Mouse (Mus musculus): ENCODE results near the gene Bcl6.

Gene Bcl6

GRCm38 (mm10) chr16:23988466-23989208, at the start of gene Bcl6, which contains the start of gene Gm37419:
Gene Bcl6, minus strand, starts transcription at chr16:23988852.
Gene Gm37419, plus strand, starts transcription at chr16:23988482.
- peak; percentile 90 for DNase-seq (ENCODE audit: low spot score)

DNA sequence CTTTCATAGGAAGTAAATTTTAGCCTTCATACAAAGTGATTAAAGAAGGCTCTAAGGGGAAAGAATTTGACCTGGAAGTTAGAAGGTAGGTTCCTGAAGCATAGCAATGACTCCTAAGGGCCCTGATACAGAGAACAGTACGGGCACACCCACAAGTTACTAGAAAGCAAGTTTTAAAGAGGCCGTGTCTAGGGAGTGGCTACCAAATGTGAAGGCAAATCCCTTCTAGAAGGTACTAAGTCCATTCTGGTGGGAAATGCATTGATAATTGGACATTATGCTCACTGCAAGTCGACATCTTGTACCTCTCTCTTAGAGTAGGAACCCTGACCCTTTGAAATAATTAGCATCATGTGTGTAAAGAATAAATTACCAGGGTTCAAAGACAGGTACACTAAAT, 47.7 kb upstream of the Bcl6 start:
- DNase-seq (ENCODE audit: low spot score), result no peak

- no peak for DNase-seq (ENCODE audit: low spot score)
These were observed 47.1 kb upstream of the Bcl6 start for GRCm38 (mm10) chr16:24035767-24036166.

DNA sequence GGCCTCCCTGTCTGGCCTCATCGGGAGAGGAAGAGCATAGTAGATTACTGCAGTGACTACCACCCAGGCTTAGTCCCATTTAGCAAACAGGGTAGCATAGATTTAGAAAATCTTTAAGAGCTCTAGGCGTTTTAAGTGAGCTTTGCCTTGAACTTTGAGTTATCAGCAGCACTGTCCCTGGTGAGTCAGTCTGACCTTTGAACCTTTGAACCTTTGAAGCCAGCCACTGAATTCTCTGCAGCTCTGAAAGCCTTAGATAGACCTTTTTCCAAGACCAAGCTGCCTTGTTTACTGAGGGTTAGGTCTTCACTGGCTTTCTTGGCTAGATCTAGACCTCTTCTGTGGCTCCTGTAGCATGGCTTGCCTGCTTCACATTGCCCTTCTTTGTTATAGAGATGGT, 45.8 kb upstream of the Bcl6 start:
- no peak for DNase-seq (ENCODE audit: low spot score)

- no peak for DNase-seq (ENCODE audit: low spot score)
These were observed 44.6 kb upstream of the Bcl6 start for GRCm38 (mm10) chr16:24033259-24033658.

- DNase-seq (ENCODE audit: low spot score), result no peak
These were observed 41.5 kb upstream of the Bcl6 start for GRCm38 (mm10) chr16:24029965-24030672.

DNA sequence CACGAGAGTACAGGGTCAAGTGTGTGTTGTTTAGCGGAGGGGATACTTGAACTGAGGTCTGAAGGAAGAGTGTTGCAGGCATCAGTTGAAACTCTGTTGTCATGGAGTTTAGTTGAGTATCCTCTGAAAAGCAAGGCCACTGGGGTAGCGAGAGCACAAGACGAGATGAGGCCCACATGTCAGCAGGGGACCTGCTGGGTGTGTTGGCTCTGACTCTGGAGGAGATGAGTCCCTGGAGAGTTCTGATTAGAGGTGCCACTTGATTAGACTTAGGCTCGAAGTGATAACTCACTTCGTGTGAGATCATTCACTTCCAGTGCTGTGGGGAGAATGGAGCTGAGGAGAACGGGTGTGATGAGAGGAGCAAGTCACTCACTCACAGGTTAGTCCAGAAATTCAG, 36.8 kb upstream of the Bcl6 start:
- DNase-seq (ENCODE audit: low spot score), result no peak

DNA sequence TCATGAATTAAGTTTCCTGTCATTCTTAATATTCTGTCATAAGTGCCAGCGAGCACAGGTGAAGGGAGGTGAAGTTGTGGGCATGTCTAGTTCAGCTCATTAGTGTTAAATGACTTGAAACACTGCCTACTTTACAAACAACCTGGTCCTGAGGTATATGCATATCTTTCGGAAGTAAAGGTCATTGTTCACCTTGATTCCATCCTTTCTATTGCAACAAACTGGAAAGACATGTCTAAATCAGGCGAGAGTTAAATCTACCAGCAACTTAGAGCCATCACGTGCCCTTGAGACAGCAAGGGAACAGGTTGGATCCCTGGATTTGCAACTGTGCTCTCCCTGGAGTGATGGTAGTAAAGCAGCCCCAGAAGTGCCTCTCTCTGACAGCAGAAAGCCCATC, 34.0 kb upstream of the Bcl6 start:
- no peak for DNase-seq (ENCODE audit: low spot score)

GRCm38 (mm10) chr16:24021722-24022121, 33.1 kb upstream of the Bcl6 start:
- no peak for DNase-seq (ENCODE audit: low spot score)

DNA sequence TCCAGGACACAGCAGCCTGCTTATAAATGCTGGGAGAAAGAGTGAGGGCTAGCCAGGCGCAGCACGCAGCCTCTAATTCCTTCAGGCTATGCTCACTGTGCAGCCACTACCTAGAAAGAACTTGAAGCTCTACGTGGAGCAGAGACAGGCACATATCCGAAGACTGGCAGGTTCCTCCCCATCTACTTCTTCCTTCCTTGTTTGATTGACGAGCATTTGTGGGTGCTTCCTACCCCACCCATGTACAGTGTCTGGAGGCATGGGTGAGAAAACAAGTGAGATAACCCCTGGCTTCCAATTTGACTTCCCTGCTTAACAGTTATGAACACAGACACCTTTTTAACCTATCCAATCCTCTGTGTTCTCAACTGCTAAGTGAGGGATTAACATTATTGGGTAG, 28.1 kb upstream of the Bcl6 start:
- no peak for DNase-seq (ENCODE audit: low spot score)

- DNase-seq (ENCODE audit: low spot score), result no peak
These were observed 27.6 kb upstream of the Bcl6 start for GRCm38 (mm10) chr16:24016273-24016672.

- DNase-seq (ENCODE audit: low spot score), result no peak
These were observed 25.7 kb upstream of the Bcl6 start for GRCm38 (mm10) chr16:24014378-24014777.

DNA sequence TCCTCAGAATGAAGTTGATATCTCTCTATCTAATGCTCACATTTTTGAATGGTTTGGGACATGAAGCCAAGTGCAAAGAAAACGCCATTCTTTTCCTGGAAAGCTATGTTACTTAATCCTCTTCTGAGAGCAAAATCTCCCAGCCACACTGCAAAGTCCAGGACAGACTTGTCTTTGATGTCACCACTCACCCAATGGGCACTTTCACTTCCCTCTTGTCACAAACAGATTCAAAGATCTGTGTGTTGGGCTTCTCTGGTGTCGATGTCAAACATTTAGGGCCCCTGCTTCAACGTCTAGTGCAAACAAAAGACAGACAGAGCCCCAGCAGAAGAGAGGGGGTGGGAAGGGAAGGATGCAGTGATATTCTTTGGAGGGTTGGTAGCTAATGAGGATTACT, 23.4 kb upstream of the Bcl6 start:
- no peak for DNase-seq (ENCODE audit: low spot score)

- DNase-seq (ENCODE audit: low spot score), result no peak
These were observed 22.7 kb upstream of the Bcl6 start for GRCm38 (mm10) chr16:24011306-24011705.

DNA sequence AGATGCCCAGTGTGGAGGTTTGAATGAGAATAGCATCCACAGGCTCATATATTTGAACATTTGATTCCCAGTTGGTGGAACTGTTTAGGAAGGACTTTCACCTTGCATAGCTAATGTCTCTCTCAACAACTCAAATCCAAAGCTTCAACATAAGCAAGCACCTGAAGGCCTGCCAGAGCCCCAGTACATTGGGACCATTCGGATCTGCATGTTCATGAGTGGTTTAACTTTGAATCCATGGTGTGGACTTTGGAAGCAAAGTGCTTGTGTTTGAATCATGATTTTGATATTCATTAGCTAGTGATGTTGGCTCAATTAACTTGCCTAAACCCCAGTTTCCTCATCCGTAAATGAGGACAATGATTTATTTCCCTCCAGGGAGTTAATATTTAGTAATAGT, 21.2 kb upstream of the Bcl6 start:
- DNase-seq (ENCODE audit: low spot score), result no peak

- DNase-seq (ENCODE audit: low spot score), result no peak
These were observed 17.3 kb upstream of the Bcl6 start for GRCm38 (mm10) chr16:24005928-24006327.

DNA sequence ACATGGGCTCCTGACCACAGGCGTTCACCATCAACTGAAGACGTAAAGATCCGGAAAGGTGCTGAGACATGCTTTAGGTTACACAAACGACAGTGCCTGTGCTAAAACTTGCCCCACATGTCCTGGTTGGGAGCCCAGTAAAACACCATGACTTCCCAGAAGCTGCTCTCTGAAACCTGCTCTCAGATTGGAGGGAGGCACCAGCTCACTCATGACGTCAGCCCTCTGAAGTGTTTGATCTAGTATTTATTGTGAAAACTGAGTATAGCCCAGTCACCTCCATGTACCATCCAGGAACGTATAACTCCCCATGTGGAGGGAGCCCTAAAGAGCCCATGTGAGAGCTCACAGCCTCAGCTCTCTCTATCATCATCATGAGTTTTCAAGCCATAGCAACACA, 9.3 kb upstream of the Bcl6 start:
- DNase-seq (ENCODE audit: low spot score), result no peak

GRCm38 (mm10) chr16:23997228-23997627, 8.6 kb upstream of the Bcl6 start:
- no peak for DNase-seq (ENCODE audit: low spot score)

DNA sequence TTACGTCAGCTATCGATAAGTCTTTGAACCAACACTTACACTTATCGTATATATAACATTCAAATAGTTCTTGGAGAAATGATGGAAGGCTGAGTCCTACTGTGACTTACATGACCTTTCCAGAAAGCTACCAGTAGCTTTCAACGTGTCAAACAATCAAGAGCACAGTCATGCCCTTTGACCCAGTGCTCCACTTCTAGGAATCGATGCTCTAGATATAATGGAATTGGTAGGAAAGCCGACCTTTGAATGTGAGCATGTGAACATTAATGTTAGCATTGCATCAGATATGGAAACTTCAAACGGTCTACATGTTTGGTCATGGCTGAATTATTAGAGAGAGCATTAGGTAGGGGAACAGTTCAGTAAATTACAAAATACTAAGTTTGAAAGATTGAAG, 7.7 kb upstream of the Bcl6 start:
- no peak for DNase-seq (ENCODE audit: low spot score)

DNA sequence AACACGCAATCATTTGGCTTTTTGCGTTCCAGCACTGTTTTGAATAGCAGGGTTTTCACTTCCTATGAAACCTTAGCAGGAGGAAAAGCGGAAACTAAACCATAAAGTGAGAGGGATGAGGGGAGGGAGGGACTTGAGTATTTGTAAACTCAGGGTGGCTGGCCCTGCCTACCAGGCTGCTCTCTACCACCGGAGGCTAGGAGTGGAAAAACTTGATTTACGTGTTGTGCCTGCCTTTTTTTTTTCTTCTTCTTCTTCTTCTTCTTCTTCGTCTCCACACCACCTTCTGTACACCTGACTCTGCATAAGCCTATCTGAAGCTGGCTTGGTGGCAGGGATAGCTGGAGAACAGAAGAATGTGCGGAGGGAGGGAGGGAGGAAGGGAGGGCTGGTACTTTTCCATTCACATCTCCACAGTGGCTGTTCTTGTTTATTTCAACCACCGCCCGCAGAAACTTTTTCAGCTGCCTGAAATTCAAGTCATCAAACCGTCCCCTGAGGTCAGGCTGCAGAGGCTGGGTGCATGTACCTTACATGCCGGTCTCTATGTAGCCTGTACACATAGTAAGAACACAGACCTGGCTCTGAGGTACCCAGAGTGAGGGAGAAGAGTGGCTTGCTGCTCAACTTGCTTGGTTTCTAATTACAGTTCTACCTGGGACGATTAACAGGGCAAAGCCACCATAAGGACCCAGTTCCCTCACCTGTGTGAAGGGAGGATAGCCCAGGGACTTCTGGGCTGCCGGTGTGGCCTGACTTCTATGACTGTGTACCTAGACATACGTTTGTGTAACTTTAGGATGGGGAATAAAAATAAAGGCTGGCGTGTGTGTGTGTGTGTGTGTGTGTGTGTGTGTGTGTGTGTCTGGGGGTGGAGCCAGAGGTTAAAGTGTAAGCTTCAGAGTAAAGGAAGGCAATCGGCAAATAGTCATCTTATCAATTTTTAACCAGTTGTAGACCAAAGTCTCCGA, 5.0 kb upstream of the Bcl6 start:
- DNase-seq (ENCODE audit: low spot score), result no peak

DNA sequence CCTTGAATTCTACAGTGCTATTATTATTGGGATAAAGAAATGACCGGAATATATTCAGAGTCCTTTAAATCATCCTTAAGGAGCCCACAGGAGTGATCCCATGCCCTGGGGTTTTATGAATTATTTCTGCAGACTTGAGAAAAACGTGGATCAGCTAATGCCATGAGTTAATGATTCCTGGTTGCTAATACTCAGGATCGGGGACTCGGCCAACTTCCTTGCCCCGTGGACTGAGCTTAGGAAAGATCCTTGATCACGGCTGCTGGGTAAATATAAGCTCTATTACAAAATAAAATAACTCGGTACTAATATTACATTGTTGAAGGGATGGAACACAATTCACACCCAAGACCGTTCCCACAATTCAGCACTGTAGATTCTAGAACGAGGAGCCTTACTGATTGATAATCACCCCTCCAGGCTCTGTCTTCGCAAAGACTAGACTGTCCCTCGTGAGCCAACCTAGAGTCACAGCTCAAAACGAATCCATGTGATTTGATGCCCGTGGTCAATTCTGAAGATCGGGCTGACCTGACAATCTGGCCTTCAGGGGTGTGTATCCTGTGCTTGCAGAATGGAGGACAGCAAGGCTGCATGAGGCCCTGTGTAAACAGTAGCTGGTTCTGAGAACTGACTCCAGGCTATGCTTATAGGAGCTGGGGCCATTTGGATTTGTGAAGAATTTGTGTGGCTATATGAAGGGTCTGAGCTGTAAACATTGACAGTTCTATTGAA, 3.4 kb upstream of the Bcl6 start:
- DNase-seq (ENCODE audit: low spot score), result no peak

- DNase-seq (ENCODE audit: low spot score), result peak; percentile 83
These were observed 2.5 kb upstream of the Bcl6 start for GRCm38 (mm10) chr16:23991170-23991569.
